Mouse (Mus musculus) intestine, postnatal 0 days (tissue): ENCODE measurements around the gene Edc3. TPM values are rescaled to one million over a fixed set of nuclear protein-coding genes. Genes with fewer than 3 reads are reported as not detected.

Experiments used
- ATAC-seq: fragments of 200-750 bp; cut with Nextera tagmentation; 2 replicates; pipeline ENCODE4 v1.8.0; 2017; ENCODE audit warnings: mild to moderate bottlenecking, moderate TSS enrichment, moderate library complexity
- H3K27ac ChIP-seq: fragments of 300-500 bp; sonication (generic); 2 replicates; pipeline ENCODE4 v1.5.1; 2014; ENCODE audit warnings: mild to moderate bottlenecking, low read depth, low read length, moderate library complexity
- H3K27me3 ChIP-seq: fragments of 300-500 bp; sonication (generic); replicated peaks from 2 replicates; pipeline ENCODE4 v1.6.1; 2014; ENCODE audit warnings: low read length, mixed read lengths; ENCODE audit not compliant: control insufficient read depth, insufficient read depth
- H3K36me3 ChIP-seq: fragments of 300-500 bp; sonication (generic); 2 replicates; pipeline ENCODE4 v1.6.1; 2014; ENCODE audit warnings: mild to moderate bottlenecking, moderate library complexity; ENCODE audit not compliant: control insufficient read depth, insufficient read depth
- H3K4me1 ChIP-seq: fragments of 300-500 bp; sonication (generic); replicated peaks from 2 replicates; pipeline ENCODE4 v1.6.1; 2014; ENCODE audit warnings: antibody characterized with exemption, low read length, mixed read lengths; ENCODE audit not compliant: control insufficient read depth, insufficient read depth
- H3K4me2 ChIP-seq: fragments of 300-500 bp; sonication (generic); replicated peaks from 2 replicates; pipeline ENCODE4 v1.6.1; 2014; ENCODE audit warnings: low read depth, mild to moderate bottlenecking, moderate library complexity
- H3K4me3 ChIP-seq: fragments of 300-500 bp; sonication (generic); 2 replicates; pipeline ENCODE4 v1.5.1; 2014; ENCODE audit warnings: low read depth, low read length
- H3K9ac ChIP-seq: fragments of 300-500 bp; sonication (generic); 2 replicates; pipeline ENCODE4 v1.6.1; 2014; ENCODE audit warnings: mild to moderate bottlenecking, low read depth, low read length
- H3K9me3 ChIP-seq: fragments of 300-500 bp; sonication (generic); 2 replicates; pipeline ENCODE4 v1.6.1; 2016; ENCODE audit warnings: mixed run types; ENCODE audit not compliant: control insufficient read depth
- CTCF ChIP-seq: sonication (generic); IDR thresholded peaks from 2 replicates; pipeline ENCODE4 v1.5.1; 2016; ENCODE audit warnings: low read depth, mild to moderate bottlenecking, control low read depth, antibody characterized with exemption, moderate library complexity
- WGBS: fragments of 180-500 bp; shearing (Covaris S2); extraction: QIAGEN DNeasy Blood & Tissue Kit; methylation state at CpG from one replicate; pipeline ENCODE4 v1.1.7; 2014; 5-methylcytosine and 5-hydroxymethylcytosine counted together
- polyA plus RNA-seq: library from polyadenylated mRNA; unstranded; fragments of >200 nt; fragmentation: Nextera tagmentation; extraction: Ambion mirVana; gene quantifications from 2 replicates; pipeline ENCODE4 v1.2.1, GENCODE M21; 2015

Edc3 gene
- polyA plus RNA-seq, 1 experiment from 2014 or later = 12.3 TPM

- Histone ChIP-seq H3K4me1 (no peaks in the 10 kb centered on the region), H3K27ac (peak overlapping the region; percentile 46; the same call in 1 of the 2 replicates), H3K27me3 (no peaks in the 10 kb centered on the region), H3K4me2 (no peak overlapping the region), H3K36me3 (peaks cover 83% of the 10 kb centered on the region), H3K9ac (no peak overlapping the region), H3K9me3 (no peaks in the 10 kb centered on the region), H3K4me3 (no peak overlapping the region)
- 85% methylated on average over 6 of the region's 6 CpGs for WGBS
- TF ChIP-seq CTCF = no peak
- ATAC-seq = no peak
Measured at GRCm38 (mm10) chr9:57748137-57748536, 39.8 kb downstream of the Edc3 start.

- no peaks in the 10 kb centered on the region for H3K4me1 ChIP-seq
- peak overlapping the region; percentile 46; the same call in 1 of the 2 replicates for H3K27ac ChIP-seq
- no peak overlapping the region for H3K4me2 ChIP-seq
- WGBS = 18% methylated on average over 1 of the region's 1 CpGs
- H3K4me3 ChIP-seq = no peak overlapping the region
- ATAC-seq = peak; percentile 61
- peaks cover 90% of the 10 kb centered on the region for H3K36me3 ChIP-seq
- no peak overlapping the region for H3K9ac ChIP-seq
- H3K9me3 ChIP-seq = no peaks in the 10 kb centered on the region
- no peak for TF ChIP-seq CTCF
- no peaks in the 10 kb centered on the region for H3K27me3 ChIP-seq
Measured at GRCm38 (mm10) chr9:57748831-57749230, 40.5 kb downstream of the Edc3 start.

GRCm38 (mm10) chr9:57750901-57751300 is 42.6 kb downstream of the Edc3 start:
- ATAC-seq = no peak
- H3K4me1 ChIP-seq = no peaks in the 10 kb centered on the region

GRCm38 (mm10) chr9:57757578-57757977 is 49.2 kb downstream of the Edc3 start:
- WGBS = 60% methylated on average over 3 of the region's 3 CpGs
- Histone ChIP-seq H3K9ac (no peak overlapping the region), H3K4me3 (no peak overlapping the region), H3K4me1 (no peaks in the 10 kb centered on the region; the same call in 1 of the 2 replicates), H3K36me3 (peaks cover 87% of the 10 kb centered on the region), H3K27ac (no peak overlapping the region), H3K27me3 (no peaks in the 10 kb centered on the region), H3K4me2 (no peak overlapping the region), H3K9me3 (no peaks in the 10 kb centered on the region)
- no peak for ATAC-seq
- TF ChIP-seq CTCF = no peak

More at GRCm38 (mm10) chr9:57750901-57751300, 42.6 kb downstream of the Edc3 start:
- 83% methylated on average over 7 of the region's 7 CpGs for WGBS
- Histone ChIP-seq H3K4me2 (no peak overlapping the region), H3K9me3 (no peaks in the 10 kb centered on the region), H3K27ac (no peak overlapping the region), H3K9ac (no peak overlapping the region), H3K4me3 (no peak overlapping the region), H3K36me3 (peaks cover 97% of the 10 kb centered on the region), H3K27me3 (no peaks in the 10 kb centered on the region)
- TF ChIP-seq CTCF = no peak

GRCm38 (mm10) chr9:57758528-57758927 is 50.2 kb downstream of the Edc3 start:
- 93% methylated on average over 22 of the region's 22 CpGs for WGBS
- Histone ChIP-seq H3K36me3 (peaks cover 78% of the 10 kb centered on the region), H3K9ac (no peak overlapping the region), H3K9me3 (no peaks in the 10 kb centered on the region), H3K27me3 (no peaks in the 10 kb centered on the region), H3K4me2 (no peak overlapping the region), H3K27ac (no peak overlapping the region), H3K4me1 (peaks cover 8% of the 10 kb centered on the region; the same call in 1 of the 2 replicates), H3K4me3 (no peak overlapping the region)
- TF ChIP-seq CTCF = no peak
- ATAC-seq = no peak

- no peak overlapping the region for H3K9ac ChIP-seq
- H3K4me1 ChIP-seq = peaks cover 11% of the 10 kb centered on the region; the same call in 1 of the 2 replicates
- H3K4me2 ChIP-seq = no peak overlapping the region
- no peak; the same call in 1 of the 2 replicates for ATAC-seq
- H3K27ac ChIP-seq = 0 out of 2 replicates have a peak overlapping the region, but pooled peaks have one; percentile 21
- WGBS = 17% methylated on average over 6 of the region's 6 CpGs
- H3K36me3 ChIP-seq = peaks cover 70% of the 10 kb centered on the region
- no peak overlapping the region for H3K4me3 ChIP-seq
- no peaks in the 10 kb centered on the region for H3K27me3 ChIP-seq
- H3K9me3 ChIP-seq = no peaks in the 10 kb centered on the region
- TF ChIP-seq CTCF = peak; percentile 96
Measured at GRCm38 (mm10) chr9:57759289-57759688, 50.9 kb downstream of the Edc3 start.
